Mouse (Mus musculus) effector memory CD4-positive, alpha-beta T cell, adult 7 months (primary cell): ENCODE results near the gene Pex5. TPM values are rescaled to one million over a fixed set of nuclear protein-coding genes. Genes with fewer than 3 reads are reported as not detected.

Experiments
- polyA plus RNA-seq: library from polyadenylated mRNA; unstranded; fragments of 100-300 nt; shearing (Covaris generic); gene quantifications from one replicate; pipeline ENCODE4 v1.2.1, GENCODE M21; 2017

Pex5 gene
- polyA plus RNA-seq: 39.0 TPM

DNA sequence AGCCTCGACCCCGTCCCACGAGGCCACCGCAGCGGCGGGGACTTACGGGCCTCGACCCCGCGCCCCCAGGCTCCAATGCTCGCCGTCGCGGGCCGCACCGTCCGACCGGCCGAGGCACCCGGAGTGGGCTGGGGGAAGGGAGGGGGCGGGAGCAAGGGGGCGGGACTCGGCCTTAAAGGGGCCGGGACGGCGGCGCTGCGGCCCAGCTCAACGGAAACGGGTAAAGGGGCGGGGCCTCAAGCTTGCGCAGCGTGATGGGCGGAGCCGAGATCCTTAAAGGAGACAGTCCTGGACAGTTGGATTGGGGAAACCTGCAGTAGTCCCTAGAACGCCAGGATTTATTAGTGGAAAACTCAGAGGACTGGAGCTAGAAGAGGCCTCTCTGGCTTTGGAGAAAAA is at the start of gene Pex5:
TSS of gene Pex5 (minus strand) at position 141 of the 399 bp plus-strand sequence.

Other genes starting within 250 kb of the Pex5 start
- gene Vmn2r27, start 183.2 kb downstream of the Pex5 start, polyA plus RNA-seq: not detected
- gene Cd163, start 110.4 kb downstream of the Pex5 start, polyA plus RNA-seq: 0.15 TPM
- not detected for gene Clstn3, start 49.7 kb upstream of the Pex5 start, polyA plus RNA-seq
- 0.12 TPM for gene C1rl, start 78.0 kb upstream of the Pex5 start, polyA plus RNA-seq
- not detected for gene C1ra, start 97.3 kb upstream of the Pex5 start, polyA plus RNA-seq
- not detected for gene C1s1, start 127.3 kb upstream of the Pex5 start, polyA plus RNA-seq
- gene C1rb, start 155.2 kb upstream of the Pex5 start, polyA plus RNA-seq: not detected
- not detected for gene C1s2, start 221.0 kb upstream of the Pex5 start, polyA plus RNA-seq
- 24.7 TPM for gene Lpcat3, start 248.0 kb upstream of the Pex5 start, polyA plus RNA-seq